Mouse (Mus musculus) small intestine, adult 2 months (tissue): ENCODE results near the gene Cntf. TPM values are rescaled to one million over a fixed set of nuclear protein-coding genes. Genes with fewer than 3 reads are reported as not detected.

Experiments
- H3K27ac ChIP-seq: fragments of 200-500 bp; 2 replicates; pipeline ENCODE4 v1.5.1; 2012; ENCODE audit warnings: low read depth, low read length, control low read depth, inconsistent platforms; ENCODE audit not compliant: insufficient read depth
- H3K27me3 ChIP-seq: fragments of 200-500 bp; 2 replicates; pipeline ENCODE4 v1.6.1; 2012; ENCODE audit warnings: mild to moderate bottlenecking, moderate library complexity, low read length, inconsistent platforms; ENCODE audit not compliant: control insufficient read depth, insufficient read depth
- H3K36me3 ChIP-seq: fragments of 200-500 bp; 2 replicates; pipeline ENCODE4 v1.6.1; 2012; ENCODE audit warnings: mild to moderate bottlenecking, low read length, control low read depth, inconsistent platforms; ENCODE audit not compliant: control insufficient read depth, insufficient read depth
- H3K4me1 ChIP-seq: fragments of 200-500 bp; 2 replicates; pipeline ENCODE4 v1.6.1; 2012; ENCODE audit warnings: low read length, inconsistent platforms, mixed read lengths; ENCODE audit not compliant: control insufficient read depth, insufficient read depth, insufficient read length
- H3K4me3 ChIP-seq: fragments of 200-500 bp; 2 replicates; pipeline ENCODE4 v1.5.1; 2012; ENCODE audit warnings: low read depth, mild to moderate bottlenecking, control low read depth, inconsistent platforms, low read length, moderate library complexity
- CTCF ChIP-seq: fragments of 200-500 bp; IDR thresholded peaks from 2 replicates; pipeline ENCODE4 v1.5.1; 2012; ENCODE audit warnings: low read depth, mild to moderate bottlenecking, control low read depth, inconsistent platforms, low read length, moderate library complexity, mixed read lengths; ENCODE audit not compliant: insufficient replicate concordance, insufficient read length; ENCODE audit errors: extremely low read depth
- POLR2A ChIP-seq: fragments of 200-500 bp; IDR thresholded peaks from 2 replicates; pipeline ENCODE4 v1.6.1; 2012; ENCODE audit warnings: low read depth, mild to moderate bottlenecking, control low read depth, inconsistent platforms, low read length, moderate library complexity
- WGBS: fragments of 180-500 bp; shearing (Covaris S2); methylation state at CpG from one replicate; pipeline ENCODE4 v1.1.7; 2018; 5-methylcytosine and 5-hydroxymethylcytosine counted together
- polyA plus RNA-seq: library from polyadenylated mRNA; depleted of rRNA; stranded (reverse); fragments of >200 nt; gene quantifications from 2 replicates; pipeline ENCODE4 v1.2.3, GENCODE M21; 2012; rRNA removed

The Cntf gene
- 0.23 TPM in 1 of 2 replicates, not detected in the other for polyA plus RNA-seq

- no peak within 1 kb of the TSS for H3K27ac ChIP-seq
- H3K36me3 ChIP-seq, result peaks cover 40% of the 10 kb centered on the region
- H3K4me3 ChIP-seq, result no peak within 1 kb of the TSS
- TF ChIP-seq POLR2A, result no peak
- no peak for TF ChIP-seq CTCF
- H3K4me1 ChIP-seq, result no peaks in the 10 kb centered on the region
- 82% methylated on average over 7 of the region's 7 CpGs for WGBS
- H3K27me3 ChIP-seq, result no peaks in the 10 kb centered on the region
Observed at GRCm38 (mm10) chr19:12765308-12765707, at the start of gene Cntf. TSS of gene Cntf (minus strand) at chr19:12765632.

DNA sequence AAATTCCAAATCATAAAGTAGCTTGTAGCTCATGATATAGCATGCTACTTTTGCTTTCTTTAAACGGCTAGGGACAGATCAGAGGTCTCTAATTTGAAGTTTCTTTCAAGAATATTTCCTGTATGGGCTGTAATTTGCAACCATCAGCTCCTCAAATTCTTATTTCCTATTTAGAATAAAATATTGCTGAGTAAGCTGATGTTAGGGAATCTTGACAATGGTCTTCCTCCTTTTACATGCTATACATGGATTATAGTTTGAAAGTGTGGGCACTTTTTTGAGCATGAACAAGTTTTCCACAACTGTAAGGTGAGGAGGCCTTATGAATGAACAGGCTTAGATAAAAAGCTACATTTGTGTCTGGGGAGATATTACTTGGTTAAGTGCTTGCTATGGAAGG lies 48.5 kb upstream of the Cntf start:
- Histone ChIP-seq H3K4me3 (no peak overlapping the region), H3K27ac (no peak overlapping the region), H3K4me1 (no peaks in the 10 kb centered on the region), H3K27me3 (no peaks in the 10 kb centered on the region), H3K36me3 (0 out of 2 replicates have a peak, but pooled peaks cover 1% of the 10 kb centered on the region)
- no peak for TF ChIP-seq POLR2A
- no peak for TF ChIP-seq CTCF
- 71% methylated on average over 1 of the region's 1 CpGs for WGBS

DNA sequence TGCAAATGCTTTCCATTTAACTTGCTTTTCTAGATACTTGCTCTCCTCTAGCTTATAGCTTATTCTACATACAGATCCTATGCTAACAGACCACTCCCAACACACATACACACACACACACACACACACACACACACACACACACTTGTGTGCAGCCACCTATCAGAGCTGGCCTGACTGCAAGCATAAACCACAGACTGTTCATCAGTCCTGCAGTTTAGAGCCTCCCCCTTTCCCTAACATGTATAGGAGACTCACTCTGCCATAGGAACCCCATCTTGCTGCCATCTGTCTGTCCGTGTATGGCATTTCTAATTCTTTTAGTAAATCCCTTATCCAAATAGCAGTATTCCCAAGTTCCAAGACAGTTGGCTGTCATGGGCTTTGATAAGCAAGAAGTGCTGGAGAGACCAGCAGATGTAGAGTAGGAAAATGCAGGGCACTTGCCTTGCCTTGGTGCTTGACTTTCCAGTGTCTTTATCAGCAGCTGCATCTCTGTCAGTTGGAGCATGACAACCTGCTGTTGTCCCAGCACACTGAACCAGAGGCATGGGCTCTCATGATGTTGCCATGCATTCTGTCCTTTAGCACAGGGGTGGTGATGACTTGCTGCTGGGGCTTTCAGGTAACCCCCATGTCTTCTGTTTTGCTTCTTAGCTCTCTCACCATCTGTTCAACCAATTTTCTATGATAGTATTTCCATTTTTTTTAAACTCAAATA lies 47.4 kb upstream of the Cntf start:
- no peak overlapping the region for H3K27ac ChIP-seq
- 75% methylated on average over 1 of the region's 1 CpGs for WGBS
- H3K27me3 ChIP-seq, result no peaks in the 10 kb centered on the region
- TF ChIP-seq CTCF (no peak), POLR2A (no peak)
- 0 out of 2 replicates have a peak, but pooled peaks cover 1% of the 10 kb centered on the region for H3K36me3 ChIP-seq
- H3K4me1 ChIP-seq, result no peaks in the 10 kb centered on the region
- no peak overlapping the region for H3K4me3 ChIP-seq

GRCm38 (mm10) chr19:12806214-12806613 lies 40.8 kb upstream of the Cntf start:
- no peaks in the 10 kb centered on the region for H3K27me3 ChIP-seq
- no peaks in the 10 kb centered on the region for H3K36me3 ChIP-seq
- WGBS, result 45% methylated on average over 2 of the region's 2 CpGs
- H3K4me3 ChIP-seq, result no peak overlapping the region
- peaks cover 2% of the 10 kb centered on the region; the same call in 1 of the 2 replicates for H3K4me1 ChIP-seq
- TF ChIP-seq CTCF (no peak), POLR2A (no peak)
- no peak overlapping the region for H3K27ac ChIP-seq

- Histone ChIP-seq H3K27ac (no peak overlapping the region), H3K27me3 (no peaks in the 10 kb centered on the region), H3K4me1 (peaks cover 2% of the 10 kb centered on the region; the same call in 1 of the 2 replicates), H3K4me3 (no peak overlapping the region), H3K36me3 (no peaks in the 10 kb centered on the region)
- TF ChIP-seq POLR2A (no peak), CTCF (no peak)
- WGBS, result 80% methylated on average over 3 of the region's 3 CpGs
Observed at GRCm38 (mm10) chr19:12805730-12806129, 40.3 kb upstream of the Cntf start.

GRCm38 (mm10) chr19:12804237-12804636 lies 38.8 kb upstream of the Cntf start:
- Histone ChIP-seq H3K4me3 (no peak overlapping the region), H3K4me1 (peaks cover 2% of the 10 kb centered on the region; the same call in 1 of the 2 replicates), H3K27me3 (no peaks in the 10 kb centered on the region), H3K27ac (peak overlapping the region; percentile 7; the same call in 1 of the 2 replicates), H3K36me3 (no peaks in the 10 kb centered on the region)
- TF ChIP-seq CTCF (no peak), POLR2A (no peak)
- 29% methylated on average over 1 of the region's 1 CpGs for WGBS

DNA sequence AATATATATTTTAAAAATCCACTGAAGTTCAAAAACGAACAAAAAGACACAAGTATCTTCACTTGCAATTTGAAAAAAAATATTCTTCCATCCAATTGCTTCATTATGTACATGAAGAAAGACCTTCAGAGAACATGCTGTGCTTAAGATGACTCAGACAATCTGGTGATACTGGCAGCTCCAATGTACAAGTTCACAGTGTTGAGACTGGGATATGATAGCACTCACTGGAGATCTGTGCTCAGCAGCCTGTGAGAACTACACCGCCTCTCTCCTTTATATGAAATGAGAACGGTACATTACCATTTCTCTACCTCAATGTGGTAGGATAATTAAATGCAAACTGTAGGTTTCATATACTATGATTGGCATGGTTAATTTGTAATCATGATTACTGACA lies 37.4 kb upstream of the Cntf start:
- H3K27ac ChIP-seq, result no peak overlapping the region
- no peaks in the 10 kb centered on the region for H3K36me3 ChIP-seq
- H3K4me3 ChIP-seq, result no peak overlapping the region
- no peaks in the 10 kb centered on the region for H3K27me3 ChIP-seq
- TF ChIP-seq CTCF (no peak), POLR2A (no peak)
- 79% methylated on average over 3 of the region's 3 CpGs for WGBS
- H3K4me1 ChIP-seq, result peaks cover 2% of the 10 kb centered on the region; the same call in 1 of the 2 replicates
